Mouse (Mus musculus) stomach, adult 2 months (tissue): ENCODE results near the gene Pirb. TPM values are rescaled to one million over a fixed set of nuclear protein-coding genes. Genes with fewer than 3 reads are reported as not detected.

Source experiments
- polyA plus RNA-seq: library from polyadenylated mRNA; depleted of rRNA; stranded (reverse); fragments of >200 nt; gene quantifications from 2 replicates; pipeline ENCODE4 v1.2.3, GENCODE M21; 2012; rRNA removed

The Pirb gene
- polyA plus RNA-seq, result 3.5 and 4.8 TPM in 2 replicates

DNA sequence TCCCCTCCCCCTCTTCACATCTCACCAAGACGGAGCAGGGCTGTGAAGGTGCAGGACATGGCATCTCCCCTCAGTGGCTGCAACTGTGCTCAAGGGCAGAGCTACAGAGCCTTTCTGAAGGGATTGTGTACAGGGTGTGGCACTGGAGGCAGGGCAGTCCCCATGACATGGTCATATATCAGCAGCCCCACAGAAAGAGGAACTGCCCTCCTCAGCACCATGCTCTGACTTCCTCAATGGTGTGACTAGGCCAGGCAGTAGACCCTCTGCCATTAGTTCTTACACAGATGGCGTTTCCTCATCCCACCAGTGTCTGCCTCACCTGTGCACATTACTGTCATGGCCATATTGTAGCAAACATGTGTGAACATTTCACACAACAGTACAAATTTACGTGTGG, at the start of gene Pirb:
Pirb (minus strand) TSS at position 124 of the 400 bp plus-strand sequence.

DNA sequence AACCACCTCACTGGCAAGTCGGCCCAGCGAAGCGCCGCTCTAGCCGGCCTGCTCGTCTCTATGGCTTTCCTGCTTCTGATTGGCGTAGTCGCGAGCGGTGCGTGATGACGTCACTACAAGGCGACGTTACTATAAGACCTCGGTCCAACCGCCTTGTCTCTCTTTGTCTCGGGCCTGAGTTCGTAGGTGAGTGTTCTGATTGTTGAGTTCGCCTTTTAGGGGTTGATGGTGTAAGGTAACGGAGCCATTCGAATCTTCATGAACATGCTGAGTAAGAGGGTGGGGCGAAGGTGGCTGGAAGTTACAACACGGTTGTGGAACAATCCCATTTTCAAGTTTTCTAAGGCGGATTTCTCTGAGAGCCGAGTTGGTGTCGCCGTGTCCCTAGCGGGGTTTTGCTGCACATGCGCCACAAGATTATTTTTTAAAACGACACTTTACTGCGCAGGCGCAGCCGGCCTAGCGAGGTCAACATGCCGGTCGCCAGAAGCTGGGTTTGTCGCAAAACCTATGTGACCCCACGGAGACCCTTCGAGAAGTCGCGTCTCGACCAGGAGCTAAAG, 16.2 kb downstream of the Pirb start, which contains the start of gene Rps9:
Rps9 (plus strand) TSS at position 115 of the 563 bp plus-strand sequence.

DNA sequence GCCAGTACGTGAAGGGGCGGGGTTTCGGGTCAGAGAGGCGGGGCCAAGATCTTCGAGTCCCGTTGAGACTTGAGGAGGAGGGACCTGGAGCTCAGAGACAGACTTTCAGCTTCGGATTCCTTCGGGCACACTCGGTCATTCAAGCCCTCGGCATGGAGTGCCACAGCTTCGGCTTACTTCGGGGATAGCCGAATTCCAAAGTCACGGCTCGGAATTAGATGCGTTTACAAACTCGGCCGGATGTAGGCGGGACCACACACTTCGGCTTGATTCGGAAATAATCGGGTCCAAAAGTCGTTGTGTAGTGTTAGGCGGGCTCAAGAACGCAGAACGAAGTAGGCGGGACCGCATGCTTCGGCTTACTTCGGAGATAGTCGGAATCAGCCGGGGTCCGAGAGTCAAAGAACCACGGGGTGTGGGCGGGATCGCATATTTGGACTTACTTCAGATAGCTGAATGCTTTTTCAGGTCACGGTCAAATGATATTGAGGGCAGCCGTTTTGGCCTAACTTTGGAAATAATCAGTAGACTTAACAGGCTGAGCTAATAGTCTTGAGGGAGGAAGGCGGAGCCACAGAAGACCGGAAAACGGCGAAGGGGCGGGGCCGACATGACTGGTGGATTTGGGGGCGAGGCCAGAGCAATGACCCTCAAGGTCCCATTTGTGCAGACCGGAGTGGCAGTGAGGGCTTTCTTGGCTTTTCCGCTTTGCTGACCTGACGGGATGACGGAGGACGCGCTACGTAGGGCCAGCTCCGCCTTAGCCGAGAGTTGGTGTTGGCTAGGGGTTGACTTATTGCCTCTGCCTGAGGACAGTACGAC, 27.0 kb downstream of the Pirb start, which contains the start of gene Mboat7:
Mboat7 (minus strand) TSS at position 537 of the 822 bp plus-strand sequence.

DNA sequence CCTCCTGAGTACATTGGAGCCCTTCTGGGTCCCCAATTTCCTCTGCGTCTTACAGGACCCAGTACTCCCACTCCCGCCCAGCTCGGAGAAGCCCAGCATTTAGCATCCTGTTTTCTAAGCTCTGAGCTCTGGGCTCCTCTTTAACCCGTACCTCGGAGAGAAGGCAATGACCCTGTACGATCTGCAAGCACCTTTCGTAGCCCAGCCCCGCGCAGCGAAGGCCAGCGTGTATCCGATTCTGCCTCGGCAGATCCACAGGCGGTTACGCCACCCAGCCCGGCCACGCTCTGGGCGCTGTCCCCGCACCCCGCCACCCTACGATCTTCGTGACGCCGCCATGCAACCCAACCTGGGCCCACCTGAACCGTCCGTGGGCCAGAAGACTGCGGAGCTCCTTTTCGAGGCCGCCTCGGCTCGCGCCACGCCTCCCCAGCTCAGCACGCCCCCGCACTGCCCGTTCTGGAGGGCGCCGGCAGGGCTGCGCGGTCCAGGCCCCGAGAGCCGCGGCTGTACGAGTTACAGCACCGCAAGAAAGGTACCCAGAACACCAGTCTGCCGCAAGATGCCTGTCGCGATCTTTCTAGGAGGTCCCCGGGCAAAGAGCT, 27.7 kb downstream of the Pirb start, which contains the start of gene Tsen34:
Tsen34 (plus strand) TSS at position 482 of the 605 bp plus-strand sequence.

DNA sequence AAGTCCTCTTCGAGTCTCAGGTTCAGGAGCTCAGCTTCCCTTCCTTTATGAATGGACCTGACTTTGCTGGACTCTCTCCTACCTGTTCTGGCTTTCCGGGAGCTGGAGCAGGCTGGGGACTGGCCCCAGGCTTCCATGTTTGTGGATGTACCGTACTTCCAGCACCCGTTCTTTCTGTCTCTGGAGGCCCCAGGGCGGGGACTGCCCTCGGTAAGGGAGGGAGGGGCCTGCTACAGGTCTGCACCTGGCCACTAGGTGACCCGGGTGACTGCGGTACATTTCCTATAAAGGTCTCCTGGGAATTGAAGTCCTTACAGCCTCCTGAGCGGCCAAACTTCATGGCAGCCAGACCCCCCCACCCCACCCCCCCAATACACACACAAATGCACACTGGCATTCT, 42.8 kb downstream of the Pirb start, which contains the start of gene Tmc4:
Tmc4 (minus strand) TSS at position 212 of the 400 bp plus-strand sequence.

DNA sequence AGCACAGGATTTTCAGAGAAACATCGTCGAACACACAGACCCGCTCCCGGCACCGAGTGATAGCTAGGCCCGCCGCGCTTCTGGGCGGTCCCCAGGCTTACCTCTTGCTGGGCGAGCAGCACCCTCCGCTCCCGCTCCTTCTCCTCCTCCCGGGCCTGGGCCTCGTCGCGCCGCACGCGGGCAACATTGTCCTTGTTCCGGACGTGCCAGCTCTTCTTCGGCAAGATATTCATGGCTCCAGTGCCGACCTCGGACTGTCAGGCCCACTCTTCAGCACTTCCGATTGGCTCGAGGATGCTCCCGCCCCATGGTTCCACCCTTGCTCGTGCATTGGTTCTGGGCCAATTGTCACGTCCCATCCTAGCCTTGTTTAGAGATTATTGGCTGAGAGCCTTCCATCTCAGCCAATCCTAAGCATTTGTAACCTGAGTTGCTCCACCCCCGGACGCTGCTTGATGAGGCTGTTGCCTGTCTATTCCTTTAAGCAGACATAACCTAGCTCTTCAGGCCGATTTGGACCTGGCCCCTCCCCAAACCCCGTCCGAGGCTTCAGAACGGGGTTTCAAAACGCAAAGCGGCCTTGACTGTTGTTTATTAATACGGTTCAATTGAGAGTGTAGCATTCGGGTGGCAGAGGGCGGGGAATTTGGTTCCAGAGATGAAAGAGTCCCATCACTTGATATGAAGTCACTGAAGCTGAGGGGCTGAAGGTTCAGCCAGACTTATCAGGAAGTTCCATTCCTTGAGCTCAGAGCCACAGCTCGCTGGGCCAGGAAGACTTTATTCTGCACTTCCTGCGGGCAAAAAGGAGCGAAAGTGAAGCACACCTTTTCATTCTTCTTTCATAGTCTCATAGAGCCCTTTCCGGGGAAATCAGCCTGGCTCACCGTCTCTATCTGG, 54.7 kb downstream of the Pirb start, which contains the start of gene Leng1:
Leng1 (minus strand) TSS at position 626 of the 900 bp plus-strand sequence.

Other genes starting within 250 kb of the Pirb start
- 0.16 TPM in 1 of 2 replicates, not detected in the other for gene Tarm1, start 217.8 kb downstream of the Pirb start, polyA plus RNA-seq
- gene Oscar, start 104.2 kb downstream of the Pirb start, polyA plus RNA-seq, result 0.09 and 0.32 TPM in 2 replicates
- 219 and 251 TPM in 2 replicates for gene Ndufa3, start 103.0 kb downstream of the Pirb start, polyA plus RNA-seq
- 2.4 and 2.6 TPM in 2 replicates for gene Tfpt, start 90.5 kb downstream of the Pirb start, polyA plus RNA-seq
- gene Prpf31, start 90.4 kb downstream of the Pirb start, polyA plus RNA-seq, result 9.5 and 9.9 TPM in 2 replicates
- 47.8 and 48.8 TPM in 2 replicates for gene Cnot3, start 75.1 kb downstream of the Pirb start, polyA plus RNA-seq
- gene Leng1, start 54.6 kb downstream of the Pirb start, polyA plus RNA-seq, result 0.84 and 1.1 TPM in 2 replicates
- gene Tmc4, start 42.8 kb downstream of the Pirb start, polyA plus RNA-seq, result 95.4 and 101 TPM in 2 replicates
- gene Tsen34, start 27.5 kb downstream of the Pirb start, polyA plus RNA-seq, result 78.1 and 115 TPM in 2 replicates
- gene Mboat7, start 26.9 kb downstream of the Pirb start, polyA plus RNA-seq, result 23.1 and 29.7 TPM in 2 replicates
- 246 and 271 TPM in 2 replicates for gene Rps9, start 16.4 kb downstream of the Pirb start, polyA plus RNA-seq
- 0.12 and 0.18 TPM in 2 replicates for gene Gm15448, start 105.3 kb upstream of the Pirb start, polyA plus RNA-seq
- gene Pira2, start 124.7 kb upstream of the Pirb start, polyA plus RNA-seq, result 0.11 and 0.25 TPM in 2 replicates
- 0.55 and 0.78 TPM in 2 replicates for gene Gm14548, start 177.7 kb upstream of the Pirb start, polyA plus RNA-seq
- 0.73 and 1.1 TPM in 2 replicates for gene Lilra6, start 195.1 kb upstream of the Pirb start, polyA plus RNA-seq